In the genomic region with DNA sequence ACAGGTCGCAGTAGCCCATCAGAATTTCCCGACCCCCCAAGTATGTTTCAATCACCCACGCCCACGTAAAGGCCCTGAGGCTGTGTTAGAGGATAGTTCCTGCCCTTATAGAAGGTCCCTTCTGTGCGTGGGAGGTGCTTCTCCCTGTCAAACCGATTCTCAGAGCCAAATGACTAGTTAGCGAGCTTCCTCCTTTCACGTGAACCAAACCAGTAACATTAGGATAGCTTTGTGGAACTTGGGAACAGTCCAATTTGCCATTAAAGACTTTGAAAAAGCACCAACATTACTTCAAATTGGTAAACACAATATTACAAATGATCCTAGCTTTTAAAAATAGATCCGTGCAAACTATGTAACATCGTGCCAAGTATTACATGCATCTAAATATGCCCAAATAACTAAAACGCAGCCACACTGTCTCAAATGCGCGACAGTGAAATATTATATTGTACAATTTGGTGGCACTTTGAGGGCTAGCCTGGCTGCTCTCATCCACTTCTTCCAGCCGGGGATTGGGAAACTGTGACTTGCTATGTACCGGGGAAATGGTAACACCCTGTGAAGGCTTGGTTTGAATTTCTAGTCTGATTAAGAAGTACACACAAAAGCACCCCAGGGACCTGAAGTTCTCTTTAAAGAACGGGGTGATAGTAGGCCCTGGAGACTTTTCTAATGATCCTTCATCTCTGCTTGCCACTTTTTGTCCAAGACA, we compare ENCODE assay signal across 9 mouse cellular contexts. TPM values are rescaled to one million over a fixed set of nuclear protein-coding genes. Genes with fewer than 3 reads are reported as not detected.
DNase-seq lines count a peak whose midpoint lies in the region; ATAC-seq and TF ChIP-seq lines count a peak whose summit lies in the region.
"Had no signal": no experiment of that assay in that cellular context is flagged by ENCODE, and none has a peak within 500 bp of the region (broad histone marks: within the 10 kb centered on the region; RNA-seq: fewer than 3 reads in every experiment).

No protein-coding gene starts in this region.

- peaks cover 18% of the 10 kb centered on the region for H3K27me3 ChIP-seq in forebrain, embryonic 15.5 days
- peaks cover 21% of the 10 kb centered on the region for H3K27me3 ChIP-seq in limb, embryonic 14.5 days (ENCODE audit: control insufficient read depth, insufficient read depth, low read length)
- H3K27me3 ChIP-seq in midbrain, embryonic 15.5 days (replicated peaks): peaks cover 24% of the 10 kb centered on the region
- peaks cover 9% of the 10 kb centered on the region; the same call in 1 of the 2 replicates for H3K27me3 ChIP-seq in thymus, adult 2 months (ENCODE audit: control insufficient read depth, insufficient read depth, low read length)

- H3K36me3 ChIP-seq in forebrain, embryonic 15.5 days: 0 out of 2 replicates have a peak, but pooled peaks cover 3% of the 10 kb centered on the region
- H3K36me3 ChIP-seq in limb, embryonic 14.5 days (ENCODE audit: control insufficient read depth, insufficient read depth, low read length): peaks cover 5% of the 10 kb centered on the region
- H3K36me3 ChIP-seq in midbrain, embryonic 15.5 days (replicated peaks): no peaks in the 10 kb centered on the region
- H3K36me3 ChIP-seq in thymus, adult 2 months (ENCODE audit: control insufficient read depth, insufficient read depth, low read length): no peaks in the 10 kb centered on the region

- peak overlapping the region; percentile 47; the same call in 1 of the 2 replicates for H3K9ac ChIP-seq in forebrain, embryonic 15.5 days (replicated peaks)
- H3K9ac ChIP-seq in limb, embryonic 14.5 days (ENCODE audit: low read depth, low read length, severe bottlenecking): no peak overlapping the region; the same call in 1 of the 2 replicates
- no peak overlapping the region for H3K9ac ChIP-seq in midbrain, embryonic 15.5 days

- peak overlapping the region; percentile 65 for H3K4me2 ChIP-seq in forebrain, embryonic 15.5 days (replicated peaks)
- peak overlapping the region; percentile 66 for H3K4me2 ChIP-seq in limb, embryonic 14.5 days (replicated peaks; ENCODE audit: low read depth, low read length, severe bottlenecking)
- H3K4me2 ChIP-seq in midbrain, embryonic 15.5 days: peak overlapping the region; percentile 56

- no peak for TF ChIP-seq CTCF in thymus, adult 2 months (IDR thresholded peaks at IDR 0.05; ENCODE audit: borderline replicate concordance, control insufficient read depth, extremely low read depth, insufficient read depth, low read length, poor library complexity)

- peak overlapping the region; percentile 40 for H3K4me3 ChIP-seq in forebrain, embryonic 15.5 days
- H3K4me3 ChIP-seq in limb, embryonic 14.5 days (replicated peaks; ENCODE audit: low read length): peak overlapping the region; percentile 37
- peak overlapping the region; percentile 32; the same call in 1 of the 2 replicates for H3K4me3 ChIP-seq in midbrain, embryonic 15.5 days
- H3K4me3 ChIP-seq in thymus, adult 2 months (ENCODE audit: control insufficient read depth, insufficient read depth, low read length): no peak overlapping the region

- 38% methylated on average over 16 of the region's 16 CpGs for WGBS in forebrain, embryonic 15.5 days
- WGBS in limb, embryonic 14.5 days: 45% methylated on average over 16 of the region's 16 CpGs
- WGBS in midbrain, embryonic 15.5 days: 42% methylated on average over 16 of the region's 16 CpGs
- WGBS in thymus, adult 2 months: 60% methylated on average over 16 of the region's 16 CpGs

- peak; percentile 16 for DNase-seq in adrenal gland, adult 2 months
- DNase-seq in adrenal gland, adult 8-10 months: no peak
- no peak for DNase-seq in limb, embryonic 14.5 days (ENCODE audit: low spot score)
- DNase-seq in left cerebral cortex, adult 9 months (ENCODE audit: low spot score in 2 of 2): no peak
- no peak for DNase-seq in thymus, adult 2 months
- DNase-seq in left cerebral cortex, adult 11 months (ENCODE audit: low spot score): no peak

- TF ChIP-seq POLR2A in limb, embryonic 14.5 days (IDR thresholded peaks at IDR 0.05; ENCODE audit: borderline replicate concordance, extremely low read depth, insufficient read depth, insufficient read length): no peak
- TF ChIP-seq POLR2A in thymus, adult 2 months (IDR thresholded peaks at IDR 0.05; ENCODE audit: control insufficient read depth, extremely low read depth, insufficient read depth, low read length, poor library complexity): no peak

- H3K9me3 ChIP-seq in forebrain, embryonic 15.5 days: no peaks in the 10 kb centered on the region
- H3K9me3 ChIP-seq in limb, embryonic 14.5 days (ENCODE audit: control insufficient read depth, low read length): no peaks in the 10 kb centered on the region
- no peaks in the 10 kb centered on the region for H3K9me3 ChIP-seq in midbrain, embryonic 15.5 days

- peaks cover 22% of the 10 kb centered on the region for H3K4me1 ChIP-seq in forebrain, embryonic 15.5 days
- peaks cover 23% of the 10 kb centered on the region for H3K4me1 ChIP-seq in limb, embryonic 14.5 days (ENCODE audit: control insufficient read depth, insufficient read depth, low read length)
- H3K4me1 ChIP-seq in midbrain, embryonic 15.5 days: peaks cover 14% of the 10 kb centered on the region
- H3K4me1 ChIP-seq in thymus, adult 2 months (replicated peaks; ENCODE audit: control insufficient read depth, insufficient read depth, low read length): peaks cover 21% of the 10 kb centered on the region

- no peak for ATAC-seq in forebrain, embryonic 15.5 days (replicated peaks)
- ATAC-seq in limb, embryonic 14.5 days (ENCODE audit: low FRiP score, low read depth): no peak
- ATAC-seq in midbrain, embryonic 15.5 days (replicated peaks): no peak

- no peak overlapping the region for H3K27ac ChIP-seq in forebrain, embryonic 15.5 days (replicated peaks)
- no peak overlapping the region for H3K27ac ChIP-seq in limb, embryonic 14.5 days (replicated peaks; ENCODE audit: low read depth, low read length)
- H3K27ac ChIP-seq in midbrain, embryonic 15.5 days: no peak overlapping the region
- H3K27ac ChIP-seq in thymus, adult 2 months (ENCODE audit: control insufficient read depth, insufficient read depth, low read length): no peak overlapping the region

RNA-seq across cellular contexts. Expression of gene Rabif, which starts 19.6 kb away (rescaled TPM):
- total RNA-seq in adrenal gland, adult 2 months (2021): 10 to 100 TPM; 28.6 to 30.0 TPM
- 13.9 and 18.2 TPM in 2 replicates for polyA plus RNA-seq in adrenal gland, adult 2 months (2012; rRNA removed)
- 10 to 100 TPM; 25.4 to 34.9 (median 30.4) TPM for total RNA-seq in adrenal gland, adult 8-10 months (2022)
- polyA plus RNA-seq in forebrain, embryonic 15.5 days (2015; fragmentation: Nextera tagmentation; extraction: Ambion mirVana): 55.3 and 55.9 TPM in 2 replicates
- polyA plus RNA-seq in limb, embryonic 14.5 days (2012; rRNA removed): 25.2 and 26.5 TPM in 2 replicates
- polyA plus RNA-seq in limb, embryonic 14.5 days (2014; fragmentation: Nextera tagmentation; extraction: Ambion mirVana): 39.8 and 44.3 TPM in 2 replicates
- polyA plus RNA-seq in midbrain, embryonic 15.5 days (2015; fragmentation: Nextera tagmentation; extraction: Ambion mirVana): 69.5 and 70.7 TPM in 2 replicates
- 24.8 and 25.0 TPM in 2 replicates for polyA plus RNA-seq in thymus, adult 2 months (2012; rRNA removed)

RNA-seq across cellular contexts. Expression of gene Mgat4e, which starts 35.4 kb away (rescaled TPM):
- not detected for total RNA-seq in adrenal gland, adult 2 months (2021)
- polyA plus RNA-seq in adrenal gland, adult 2 months (2012; rRNA removed): not detected in 2 replicates
- total RNA-seq in adrenal gland, adult 8-10 months (2022): not detected
- polyA plus RNA-seq in forebrain, embryonic 15.5 days (2015; fragmentation: Nextera tagmentation; extraction: Ambion mirVana): not detected in 2 replicates
- polyA plus RNA-seq in limb, embryonic 14.5 days (2012; rRNA removed): 0.10 and 0.15 TPM in 2 replicates
- polyA plus RNA-seq in limb, embryonic 14.5 days (2014; fragmentation: Nextera tagmentation; extraction: Ambion mirVana): not detected in 2 replicates
- not detected in 2 replicates for polyA plus RNA-seq in midbrain, embryonic 15.5 days (2015; fragmentation: Nextera tagmentation; extraction: Ambion mirVana)
- polyA plus RNA-seq in thymus, adult 2 months (2012; rRNA removed): not detected in 2 replicates
- total RNA-seq: common myeloid progenitor, adult 5-6 weeks had no signal

RNA-seq across cellular contexts. Expression of gene Kdm5b, which starts 45.9 kb away (rescaled TPM):
- total RNA-seq in adrenal gland, adult 2 months (2021): 10 to 100 TPM; 36.0 TPM
- polyA plus RNA-seq in adrenal gland, adult 2 months (2012; rRNA removed): 22.3 and 23.5 TPM in 2 replicates
- 10 to 100 TPM; 45.9 to 65.0 (median 52.6) TPM for total RNA-seq in adrenal gland, adult 8-10 months (2022)
- 104 and 107 TPM in 2 replicates for polyA plus RNA-seq in forebrain, embryonic 15.5 days (2015; fragmentation: Nextera tagmentation; extraction: Ambion mirVana)
- 38.1 TPM in 2 replicates for polyA plus RNA-seq in limb, embryonic 14.5 days (2012; rRNA removed)
- 83.5 and 100 TPM in 2 replicates for polyA plus RNA-seq in limb, embryonic 14.5 days (2014; fragmentation: Nextera tagmentation; extraction: Ambion mirVana)
- polyA plus RNA-seq in midbrain, embryonic 15.5 days (2015; fragmentation: Nextera tagmentation; extraction: Ambion mirVana): 83.9 and 87.1 TPM in 2 replicates
- 26.7 and 36.4 TPM in 2 replicates for polyA plus RNA-seq in thymus, adult 2 months (2012; rRNA removed)

RNA-seq across cellular contexts. Expression of gene Klhl12, which starts 58.7 kb away (rescaled TPM):
- total RNA-seq in adrenal gland, adult 2 months (2021): 10 to 100 TPM; 17.0 to 20.9 TPM
- 3.6 and 4.7 TPM in 2 replicates for polyA plus RNA-seq in adrenal gland, adult 2 months (2012; rRNA removed)
- 10 to 100 TPM; 24.2 to 32.8 (median 26.4) TPM for total RNA-seq in adrenal gland, adult 8-10 months (2022)
- 39.7 and 40.1 TPM in 2 replicates for polyA plus RNA-seq in forebrain, embryonic 15.5 days (2015; fragmentation: Nextera tagmentation; extraction: Ambion mirVana)
- polyA plus RNA-seq in limb, embryonic 14.5 days (2012; rRNA removed): 19.3 and 21.4 TPM in 2 replicates
- polyA plus RNA-seq in limb, embryonic 14.5 days (2014; fragmentation: Nextera tagmentation; extraction: Ambion mirVana): 21.6 and 23.7 TPM in 2 replicates
- 37.0 and 37.7 TPM in 2 replicates for polyA plus RNA-seq in midbrain, embryonic 15.5 days (2015; fragmentation: Nextera tagmentation; extraction: Ambion mirVana)
- polyA plus RNA-seq in thymus, adult 2 months (2012; rRNA removed): 7.7 and 7.9 TPM in 2 replicates
